Mouse (Mus musculus) frontal cortex, postnatal 14 days (tissue): ENCODE results near the gene Hes1.
A peak's percentile ranks its signal among the peaks of the same experiment; 100 is the strongest.

Source experiments
- DNase-seq, 2 experiments: peaks; one replicate each; pipeline ENCODE4 v3.0.0; 2022; ENCODE audit warnings: low spot score in 2 of 2

Gene Hes1

DNA sequence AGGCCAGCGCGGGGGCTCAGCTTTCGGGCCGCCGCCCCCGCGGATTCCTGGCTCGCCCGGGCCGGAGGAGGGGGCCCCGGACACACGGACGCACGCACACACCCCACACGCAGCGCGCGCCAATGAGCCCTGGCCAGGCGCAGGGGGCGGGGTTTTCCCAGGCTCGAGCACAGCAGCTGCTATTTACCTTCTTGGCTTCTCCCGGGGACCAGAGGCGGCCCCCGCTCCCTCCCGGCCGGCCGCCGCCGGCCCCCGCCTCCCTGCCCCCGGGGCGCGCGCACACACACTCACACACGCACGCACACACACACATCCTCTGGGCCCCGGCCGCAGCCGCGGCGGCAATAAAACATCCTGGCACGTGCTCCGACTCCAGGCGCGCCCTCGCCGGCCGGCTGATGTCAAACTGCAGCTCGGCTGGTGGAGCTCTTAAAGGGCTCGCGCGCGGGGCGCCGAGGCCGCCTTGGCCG lies at the start of gene Hes1:
TSS of gene Hes1 (plus strand) at position 401 of the 470 bp plus-strand sequence.
- peak; percentile 76 to 80 for DNase-seq

DNA sequence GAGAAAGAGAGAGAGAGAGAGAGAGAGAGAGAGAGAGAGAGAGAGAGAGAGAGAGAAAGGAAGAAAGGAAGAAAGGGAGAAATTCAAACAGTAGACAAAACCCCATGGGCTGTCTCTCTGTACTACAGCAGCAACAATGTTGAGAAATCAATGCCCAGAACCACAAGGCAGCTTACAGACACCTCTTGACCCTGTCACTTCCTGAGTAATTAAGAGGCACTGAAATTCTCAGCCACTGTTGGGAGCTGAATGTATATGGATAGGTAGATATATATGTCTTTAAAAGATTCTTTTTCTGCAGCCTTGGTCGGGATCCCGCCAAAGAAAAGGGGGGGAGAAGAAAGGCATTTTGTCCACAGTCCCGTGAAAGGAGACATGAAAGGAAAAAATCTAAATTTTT lies 48.1 kb upstream of the Hes1 start:
- DNase-seq, result no peak

DNA sequence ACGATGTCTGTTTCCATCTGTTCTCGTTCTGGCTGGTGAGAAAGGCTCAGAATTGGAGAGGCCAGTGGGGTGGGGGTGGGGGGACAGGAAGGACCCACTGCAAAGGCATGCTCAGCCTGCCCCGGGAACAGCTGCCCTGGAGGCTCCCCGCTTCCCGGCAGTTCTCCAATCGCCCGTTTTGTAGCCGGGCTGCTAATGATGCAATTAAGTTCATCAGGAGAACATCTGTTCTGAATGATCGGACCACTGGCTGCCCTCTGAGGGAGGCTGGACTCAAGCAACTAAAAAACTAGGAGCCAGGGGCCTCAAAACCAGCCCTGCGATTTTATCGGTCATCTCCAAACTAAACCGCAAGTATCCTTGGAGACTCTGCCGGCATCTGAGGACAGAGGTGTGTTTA lies 44.1 kb upstream of the Hes1 start:
- DNase-seq, result no peak

- DNase-seq, result no peak
Measured at GRCm38 (mm10) chr16:30022352-30022751, 41.8 kb upstream of the Hes1 start.

- no peak for DNase-seq
Measured at GRCm38 (mm10) chr16:30022890-30023797, 41.0 kb upstream of the Hes1 start.

- DNase-seq, result no peak
Measured at GRCm38 (mm10) chr16:30024681-30025262, 39.4 kb upstream of the Hes1 start.

DNA sequence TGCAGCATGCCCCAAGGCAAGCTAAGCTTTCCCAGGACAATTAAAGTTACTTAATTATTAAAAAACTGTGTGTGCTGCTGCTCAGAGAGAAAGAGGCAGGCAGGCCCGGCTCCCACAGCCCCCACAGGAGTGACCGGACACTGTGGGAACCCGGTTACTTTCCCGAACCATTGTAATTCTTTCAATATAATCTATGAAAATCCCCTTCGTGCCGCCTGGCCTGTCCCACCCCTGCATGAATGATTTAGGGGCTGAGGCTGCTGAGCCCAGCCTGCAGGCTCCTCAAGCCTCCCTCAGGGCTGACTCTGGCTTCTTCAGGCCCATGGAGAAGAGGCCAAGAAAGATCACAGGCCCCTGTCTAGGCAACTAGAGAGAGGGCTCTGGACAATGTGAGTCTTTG lies 36.0 kb upstream of the Hes1 start:
- DNase-seq, result no peak

GRCm38 (mm10) chr16:30029264-30030003 lies 34.8 kb upstream of the Hes1 start:
- no peak for DNase-seq

- DNase-seq, result no peak
Measured at GRCm38 (mm10) chr16:30032326-30032904, 31.8 kb upstream of the Hes1 start.

GRCm38 (mm10) chr16:30033390-30033789 lies 30.8 kb upstream of the Hes1 start:
- DNase-seq, result no peak

DNA sequence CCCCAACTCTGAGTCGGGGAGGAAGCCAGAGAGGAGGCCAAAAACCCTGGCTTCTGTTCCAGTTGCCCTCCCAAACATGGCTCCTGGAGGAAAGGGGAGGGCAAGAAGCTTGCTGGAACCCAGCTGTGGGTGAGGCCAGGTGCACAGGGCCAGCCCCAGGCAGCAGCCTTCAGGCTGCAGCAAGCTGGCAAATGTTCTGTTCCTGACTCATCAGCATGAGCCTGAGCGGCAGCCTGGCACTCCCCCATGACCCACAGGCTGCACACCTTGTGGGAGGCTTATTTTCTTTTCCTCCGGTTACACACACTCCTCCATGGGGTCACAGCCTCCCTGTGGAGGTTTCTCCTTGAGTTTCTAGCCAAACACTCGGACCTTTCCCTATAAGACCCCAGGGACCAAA lies 30.2 kb upstream of the Hes1 start:
- DNase-seq, result no peak

- no peak for DNase-seq
Measured at GRCm38 (mm10) chr16:30034521-30034920, 29.7 kb upstream of the Hes1 start.

GRCm38 (mm10) chr16:30034979-30035440 lies 29.2 kb upstream of the Hes1 start:
- no peak for DNase-seq

DNA sequence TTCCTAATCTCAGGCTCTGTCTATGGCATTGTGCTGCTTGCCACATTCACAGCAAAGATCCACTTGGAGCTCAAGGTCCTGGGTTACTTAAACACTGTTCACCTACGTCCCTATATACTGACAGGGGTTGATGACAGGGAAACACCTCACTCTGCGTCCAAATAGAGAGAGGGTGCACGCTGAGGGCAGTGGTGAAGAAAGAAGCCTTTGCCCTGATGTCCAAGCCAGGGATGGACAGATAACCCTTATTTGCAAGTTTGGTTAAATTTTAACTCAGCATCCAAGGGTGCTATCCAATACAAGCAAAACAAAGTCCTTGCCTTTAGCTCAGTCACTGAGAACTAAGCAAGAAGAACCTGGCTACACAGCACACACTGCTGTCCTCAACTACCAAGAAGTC lies 28.1 kb upstream of the Hes1 start:
- no peak for DNase-seq

GRCm38 (mm10) chr16:30038663-30039593 lies 25.3 kb upstream of the Hes1 start:
- no peak for DNase-seq

DNA sequence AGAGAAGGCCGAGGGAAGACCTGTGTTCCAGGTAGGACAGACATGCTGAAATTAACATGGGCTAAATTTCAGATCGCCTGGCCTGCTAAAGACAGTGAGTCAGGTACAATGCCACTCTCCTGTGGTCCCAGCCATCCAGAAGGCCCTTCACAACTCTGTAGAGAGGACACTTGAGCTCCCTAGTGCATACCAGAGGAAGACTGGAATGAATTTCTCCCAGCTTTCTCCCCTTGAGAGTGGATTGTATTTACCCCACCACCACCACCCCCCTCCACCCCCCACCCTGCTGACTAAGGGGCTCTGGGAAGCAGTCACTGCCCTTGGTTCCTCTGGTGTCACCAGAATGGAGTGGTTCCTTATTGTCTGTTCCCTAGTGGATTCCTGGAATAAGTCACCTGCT lies 24.3 kb upstream of the Hes1 start:
- DNase-seq, result no peak

DNA sequence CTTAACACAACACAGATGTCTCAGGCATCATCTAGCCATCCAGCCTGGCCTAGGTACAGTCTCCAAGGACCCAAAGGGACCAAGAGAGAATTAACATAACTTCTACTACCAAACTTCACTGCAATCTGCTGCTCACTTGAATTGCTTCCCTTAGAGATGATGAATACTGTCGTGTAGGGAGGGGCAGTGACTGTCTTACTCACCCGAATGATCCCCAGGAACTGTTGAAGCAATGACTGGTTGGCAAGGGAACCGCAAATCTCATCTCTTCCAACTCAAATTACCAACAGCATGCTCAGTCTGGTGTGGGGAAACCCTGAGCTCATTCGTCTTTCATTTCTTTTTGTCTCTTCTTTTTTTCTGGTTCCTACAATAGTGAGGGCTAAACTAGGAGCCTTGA lies 21.3 kb upstream of the Hes1 start:
- no peak for DNase-seq

- DNase-seq, result no peak
Measured at GRCm38 (mm10) chr16:30045615-30046014, 18.6 kb upstream of the Hes1 start.

GRCm38 (mm10) chr16:30047010-30047409 lies 17.2 kb upstream of the Hes1 start:
- no peak for DNase-seq

DNA sequence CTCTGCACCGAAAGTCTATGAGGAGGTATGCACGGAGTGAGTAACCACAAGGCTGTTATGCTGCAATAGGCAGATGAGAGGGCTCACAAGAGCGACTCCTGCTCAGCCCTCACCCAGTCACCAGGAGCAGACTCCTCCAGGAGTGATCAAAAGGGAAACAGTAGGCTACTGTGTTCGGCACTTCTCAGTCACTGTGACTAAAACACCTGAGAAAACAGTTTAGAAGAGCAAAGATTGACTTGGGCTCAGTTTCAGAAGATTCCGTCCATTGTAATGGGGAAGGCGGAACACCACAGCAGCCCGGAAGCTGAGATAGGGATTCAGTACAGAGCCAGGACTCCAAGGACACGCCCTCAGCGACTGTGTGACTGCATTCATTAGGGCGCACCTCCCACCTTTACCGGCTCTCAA lies 16.8 kb upstream of the Hes1 start:
- no peak for DNase-seq
